Mouse (Mus musculus) liver, postnatal 0 days (tissue): ENCODE data around the gene Tmem117. TPM values are rescaled to one million over a fixed set of nuclear protein-coding genes. Genes with fewer than 3 reads are reported as not detected.

Source experiments
- ATAC-seq: fragments of 200-750 bp; cut with Nextera tagmentation; 2 replicates; pipeline ENCODE4 v1.8.0; 2017; ENCODE audit warnings: mild to moderate bottlenecking, moderate library complexity
- DNase-seq: peaks from one replicate; pipeline ENCODE4 v3.0.0-alpha.2; 2016
- H3K27ac ChIP-seq: fragments of 300-500 bp; sonication (generic); 2 replicates; pipeline ENCODE4 v1.5.1; 2014; ENCODE audit warnings: antibody characterized with exemption, moderate library complexity, mild to moderate bottlenecking, low read depth
- H3K27me3 ChIP-seq: fragments of 300-500 bp; sonication (generic); 2 replicates; pipeline ENCODE4 v1.6.1; 2014; ENCODE audit warnings: low read length, control low read depth, mixed read lengths; ENCODE audit not compliant: insufficient read depth
- H3K36me3 ChIP-seq: fragments of 300-500 bp; sonication (generic); replicated peaks from 2 replicates; pipeline ENCODE4 v1.6.1; 2014; ENCODE audit warnings: mild to moderate bottlenecking, control low read depth, low read length, moderate library complexity, mixed read lengths; ENCODE audit not compliant: insufficient read depth
- H3K4me1 ChIP-seq: fragments of 300-500 bp; sonication (generic); 2 replicates; pipeline ENCODE4 v1.6.1; 2014; ENCODE audit warnings: antibody characterized with exemption, mild to moderate bottlenecking, control low read depth; ENCODE audit not compliant: insufficient read depth
- H3K4me2 ChIP-seq: fragments of 300-500 bp; sonication (generic); 2 replicates; pipeline ENCODE4 v1.6.1; 2014; ENCODE audit warnings: low read depth, mild to moderate bottlenecking, low read length, moderate library complexity, mixed read lengths
- H3K4me3 ChIP-seq: fragments of 300-500 bp; sonication (generic); 2 replicates; pipeline ENCODE4 v1.5.1; 2014; ENCODE audit warnings: low read depth, low read length
- H3K9ac ChIP-seq: fragments of 300-500 bp; sonication (generic); replicated peaks from 2 replicates; pipeline ENCODE4 v1.6.1; 2014; ENCODE audit warnings: mild to moderate bottlenecking, moderate library complexity
- H3K9me3 ChIP-seq: fragments of 300-500 bp; sonication (generic); 2 replicates; pipeline ENCODE4 v1.6.1; 2016; ENCODE audit warnings: mild to moderate bottlenecking, control low read depth, low read length, mixed read lengths
- CTCF ChIP-seq: sonication (generic); IDR thresholded peaks from 2 replicates; pipeline ENCODE4 v1.5.1; 2016; ENCODE audit warnings: antibody characterized with exemption, low read depth
- EP300 ChIP-seq: IDR thresholded peaks from 2 replicates; pipeline ENCODE4 v1.6.1; 2016; ENCODE audit warnings: antibody characterized with exemption, low read depth, mild to moderate bottlenecking
- WGBS: fragments of 180-500 bp; shearing (Covaris S2); extraction: QIAGEN DNeasy Blood & Tissue Kit; methylation state at CpG from one replicate; pipeline ENCODE4 v1.1.7; 2014; ENCODE audit not compliant: insufficient replicate concordance; 5-methylcytosine and 5-hydroxymethylcytosine counted together
- polyA plus RNA-seq: library from polyadenylated mRNA; unstranded; fragments of >200 nt; fragmentation: Nextera tagmentation; extraction: Ambion mirVana; gene quantifications from 2 replicates; pipeline ENCODE4 v1.2.1, GENCODE M21; 2015

Tmem117 gene
- polyA plus RNA-seq, 1 experiment from 2014 or later = not detected

DNA sequence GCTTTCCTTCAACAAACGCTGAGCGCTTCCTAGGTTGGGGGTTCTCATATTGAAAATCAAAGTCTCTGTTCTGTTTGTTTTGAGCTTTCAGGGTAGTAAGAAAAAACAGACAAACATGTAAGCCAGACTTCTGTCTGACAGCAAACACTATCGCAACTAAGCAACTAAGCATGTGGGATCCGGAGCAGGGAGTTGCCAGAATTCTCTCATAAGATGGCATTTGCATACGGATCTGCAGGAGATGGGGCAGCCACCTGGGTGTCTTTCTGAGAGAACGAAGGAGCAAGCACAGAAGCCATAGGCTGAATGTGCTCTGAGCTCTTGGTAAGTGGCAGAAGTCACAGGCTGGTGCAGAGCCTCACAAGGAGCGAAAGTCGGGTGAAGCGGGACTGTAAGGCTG is 22.3 kb downstream of the Tmem117 start:
- Histone ChIP-seq H3K9me3 (no peaks in the 10 kb centered on the region), H3K4me3 (no peak overlapping the region), H3K27ac (no peak overlapping the region), H3K4me1 (no peaks in the 10 kb centered on the region), H3K36me3 (no peaks in the 10 kb centered on the region), H3K27me3 (no peaks in the 10 kb centered on the region; the same call in 1 of the 2 replicates), H3K9ac (no peak overlapping the region), H3K4me2 (no peak overlapping the region)
- 60% methylated on average over 9 of the region's 9 CpGs for WGBS
- ATAC-seq = no peak
- no peak for DNase-seq
- TF ChIP-seq CTCF (no peak), EP300 (no peak)

DNA sequence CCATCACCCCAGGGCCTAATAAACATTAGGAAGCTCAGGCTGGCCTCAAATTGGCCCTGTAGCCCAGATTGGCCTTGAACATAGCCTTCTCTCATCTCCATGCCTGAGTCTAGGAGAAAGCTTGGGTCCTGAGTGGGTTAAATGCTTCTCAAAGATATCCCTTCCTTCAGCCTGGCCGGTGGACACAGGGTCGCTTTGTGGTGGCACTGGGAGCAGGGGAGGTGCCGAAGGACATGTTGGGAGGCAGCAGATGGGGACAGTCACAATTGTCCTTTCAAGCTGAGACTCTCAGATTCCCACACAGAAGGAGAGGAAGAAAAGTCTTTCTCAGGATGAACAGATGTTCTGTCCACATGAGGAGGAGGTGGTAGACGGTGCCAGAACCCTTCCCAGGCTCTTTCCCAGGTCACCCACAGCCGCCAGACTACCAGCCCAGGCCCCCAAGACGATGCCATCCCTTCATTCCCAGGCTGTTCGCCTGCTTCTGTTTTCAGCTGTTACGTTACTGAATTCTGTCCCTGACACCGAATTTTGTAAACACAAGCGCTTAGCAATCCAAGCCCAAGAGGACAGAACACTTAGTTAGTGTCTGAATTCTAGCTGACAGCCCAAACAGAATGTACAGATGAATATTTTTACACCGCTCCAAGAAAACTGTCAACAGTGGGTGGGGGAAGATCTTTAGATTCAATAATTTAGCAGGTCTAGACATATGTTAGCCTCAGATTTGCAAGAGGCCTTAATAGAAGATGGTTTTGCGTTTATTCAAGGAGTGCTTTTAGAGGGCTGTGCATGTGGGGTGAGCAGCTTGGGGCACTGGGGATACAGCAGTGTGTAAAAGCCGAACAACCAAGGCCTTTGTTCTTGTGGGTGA is 23.2 kb downstream of the Tmem117 start:
- no peak overlapping the region for H3K27ac ChIP-seq
- no peak overlapping the region for H3K4me2 ChIP-seq
- WGBS = 78% methylated on average over 13 of the region's 13 CpGs
- no peak for DNase-seq
- H3K36me3 ChIP-seq = no peaks in the 10 kb centered on the region
- H3K4me1 ChIP-seq = no peaks in the 10 kb centered on the region
- TF ChIP-seq CTCF = no peak
- no peak for TF ChIP-seq EP300
- no peak overlapping the region for H3K9ac ChIP-seq
- no peak overlapping the region for H3K4me3 ChIP-seq
- no peaks in the 10 kb centered on the region; the same call in 1 of the 2 replicates for H3K27me3 ChIP-seq
- H3K9me3 ChIP-seq = no peaks in the 10 kb centered on the region
- ATAC-seq = no peak

DNA sequence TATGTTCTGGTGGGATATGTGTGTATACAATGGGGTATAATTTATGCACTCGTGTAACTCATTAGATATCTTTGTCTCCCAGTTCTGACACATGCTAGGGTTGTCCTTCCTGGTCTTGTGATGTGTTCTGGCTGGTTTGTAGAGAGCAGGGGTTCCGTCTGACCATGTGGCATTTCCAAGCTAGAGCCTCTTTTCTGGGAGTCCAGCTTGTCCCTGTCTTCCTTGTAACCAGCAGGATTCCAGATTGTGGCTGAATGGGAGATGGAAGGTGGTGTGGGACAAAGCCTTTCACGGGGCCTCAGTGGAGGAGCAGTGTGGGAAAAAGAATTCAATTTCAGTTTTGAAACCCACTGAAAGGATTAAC is 23.8 kb downstream of the Tmem117 start:
- no peak for TF ChIP-seq CTCF
- TF ChIP-seq EP300 = no peak
- H3K4me1 ChIP-seq = no peaks in the 10 kb centered on the region
- no peak for DNase-seq
- H3K9ac ChIP-seq = no peak overlapping the region
- no peak overlapping the region for H3K27ac ChIP-seq
- no peak overlapping the region for H3K4me3 ChIP-seq
- H3K4me2 ChIP-seq = no peak overlapping the region
- H3K9me3 ChIP-seq = no peaks in the 10 kb centered on the region
- no peaks in the 10 kb centered on the region; the same call in 1 of the 2 replicates for H3K27me3 ChIP-seq
- 64% methylated on average over 3 of the region's 3 CpGs for WGBS
- no peaks in the 10 kb centered on the region for H3K36me3 ChIP-seq
- ATAC-seq = no peak

DNA sequence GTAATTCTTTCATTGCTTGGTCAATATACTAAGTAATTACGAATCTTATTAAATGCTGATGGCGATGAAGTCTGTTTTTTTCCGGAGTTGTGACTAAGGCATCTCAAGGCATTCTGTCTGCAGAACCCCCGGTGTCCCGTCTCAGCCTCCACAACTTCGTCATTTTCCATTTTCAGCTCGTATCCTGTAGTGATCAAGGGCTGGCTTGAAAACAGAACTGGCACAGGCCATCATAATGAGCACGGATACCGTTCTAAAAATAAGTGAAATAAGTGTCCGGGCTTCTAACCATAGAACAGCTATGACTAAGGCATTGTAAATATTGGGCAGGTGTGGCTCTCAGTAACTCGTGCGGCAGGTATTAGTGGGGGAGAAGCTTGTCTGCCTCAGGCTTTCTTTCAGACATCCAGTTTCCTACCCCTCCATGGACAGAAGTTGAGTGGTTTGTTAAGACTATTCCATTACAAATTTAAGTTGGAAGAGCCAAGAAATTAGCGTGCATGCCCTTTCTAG is 26.8 kb downstream of the Tmem117 start:
- no peak for DNase-seq
- Histone ChIP-seq H3K36me3 (no peaks in the 10 kb centered on the region), H3K4me3 (no peak overlapping the region), H3K27me3 (no peaks in the 10 kb centered on the region; the same call in 1 of the 2 replicates), H3K27ac (no peak overlapping the region), H3K4me1 (no peaks in the 10 kb centered on the region), H3K4me2 (no peak overlapping the region), H3K9ac (no peak overlapping the region), H3K9me3 (no peaks in the 10 kb centered on the region)
- WGBS = 82% methylated on average over 13 of the region's 13 CpGs
- TF ChIP-seq CTCF (no peak), EP300 (no peak)
- no peak for ATAC-seq

- H3K4me3 ChIP-seq = no peak overlapping the region
- no peak overlapping the region for H3K27ac ChIP-seq
- H3K4me1 ChIP-seq = no peaks in the 10 kb centered on the region
- H3K4me2 ChIP-seq = no peak overlapping the region
- whole genome bisulfite sequencing = 62% methylated on average over 6 of the region's 6 CpGs
- ATAC-seq (no peak), DNase-seq (no peak)
- no peak overlapping the region for H3K9ac ChIP-seq
- no peaks in the 10 kb centered on the region for H3K27me3 ChIP-seq
- TF ChIP-seq EP300 (no peak), CTCF (no peak)
- H3K9me3 ChIP-seq = no peaks in the 10 kb centered on the region
- no peaks in the 10 kb centered on the region for H3K36me3 ChIP-seq
Measured at GRCm38 (mm10) chr15:94657882-94658281, 28.9 kb downstream of the Tmem117 start.

- Histone ChIP-seq H3K9me3 (no peaks in the 10 kb centered on the region), H3K27ac (no peak overlapping the region), H3K4me3 (no peak overlapping the region), H3K36me3 (no peaks in the 10 kb centered on the region), H3K9ac (no peak overlapping the region), H3K27me3 (no peaks in the 10 kb centered on the region), H3K4me1 (no peaks in the 10 kb centered on the region), H3K4me2 (no peak overlapping the region)
- TF ChIP-seq EP300 = no peak
- DNase-seq (no peak), ATAC-seq (no peak)
- 76% methylated on average over 13 of the region's 13 CpGs for WGBS
Measured at GRCm38 (mm10) chr15:94658392-94659111, 29.5 kb downstream of the Tmem117 start.
